Mouse (Mus musculus) kidney, embryonic 15.5 days (tissue): ENCODE measurements around the gene Wdfy1. TPM values are rescaled to one million over a fixed set of nuclear protein-coding genes. Genes with fewer than 3 reads are reported as not detected.
A peak's percentile ranks its signal among the peaks of the same experiment; 100 is the strongest.

Experiments
- ATAC-seq: fragments of 200-750 bp; cut with Nextera tagmentation; replicated peaks from 2 replicates; pipeline ENCODE4 v1.8.0; 2017; ENCODE audit warnings: moderate TSS enrichment; ENCODE audit not compliant: low FRiP score
- H3K27ac ChIP-seq: fragments of 300-500 bp; sonication (generic); 2 replicates; pipeline ENCODE4 v1.5.1; 2015; ENCODE audit warnings: mild to moderate bottlenecking, inconsistent platforms
- H3K27me3 ChIP-seq: fragments of 300-500 bp; sonication (generic); 2 replicates; pipeline ENCODE4 v1.6.1; 2015; ENCODE audit warnings: inconsistent platforms
- H3K36me3 ChIP-seq: fragments of 300-500 bp; sonication (generic); 2 replicates; pipeline ENCODE4 v1.6.1; 2015; ENCODE audit warnings: inconsistent platforms
- H3K4me1 ChIP-seq: fragments of 300-500 bp; sonication (generic); 2 replicates; pipeline ENCODE4 v1.6.1; 2015; ENCODE audit warnings: inconsistent platforms
- H3K4me2 ChIP-seq: fragments of 300-500 bp; sonication (generic); 2 replicates; pipeline ENCODE4 v1.6.1; 2015; ENCODE audit warnings: moderate library complexity, mild to moderate bottlenecking, inconsistent platforms
- H3K4me3 ChIP-seq: fragments of 300-500 bp; sonication (generic); replicated peaks from 2 replicates; pipeline ENCODE4 v1.5.1; 2015; ENCODE audit warnings: mild to moderate bottlenecking, inconsistent platforms
- H3K9ac ChIP-seq: fragments of 300-500 bp; sonication (generic); 2 replicates; pipeline ENCODE4 v1.6.1; 2015; ENCODE audit warnings: mild to moderate bottlenecking, inconsistent platforms
- H3K9me3 ChIP-seq: fragments of 300-500 bp; sonication (generic); replicated peaks from 2 replicates; pipeline ENCODE4 v1.6.1; 2016; ENCODE audit warnings: inconsistent platforms
- WGBS: fragments of 180-500 bp; shearing (Covaris S2); methylation state at CpG from one replicate; pipeline ENCODE4 v1.1.7; 2015; ENCODE audit warnings: mixed read lengths; 5-methylcytosine and 5-hydroxymethylcytosine counted together
- polyA plus RNA-seq: library from polyadenylated mRNA; unstranded; fragments of >200 nt; fragmentation: Nextera tagmentation; extraction: Ambion mirVana; gene quantifications from 2 replicates; pipeline ENCODE4 v1.2.1, GENCODE M21; 2015

The Wdfy1 gene
- polyA plus RNA-seq, 1 experiment from 2014 or later: 47.5 TPM

DNA sequence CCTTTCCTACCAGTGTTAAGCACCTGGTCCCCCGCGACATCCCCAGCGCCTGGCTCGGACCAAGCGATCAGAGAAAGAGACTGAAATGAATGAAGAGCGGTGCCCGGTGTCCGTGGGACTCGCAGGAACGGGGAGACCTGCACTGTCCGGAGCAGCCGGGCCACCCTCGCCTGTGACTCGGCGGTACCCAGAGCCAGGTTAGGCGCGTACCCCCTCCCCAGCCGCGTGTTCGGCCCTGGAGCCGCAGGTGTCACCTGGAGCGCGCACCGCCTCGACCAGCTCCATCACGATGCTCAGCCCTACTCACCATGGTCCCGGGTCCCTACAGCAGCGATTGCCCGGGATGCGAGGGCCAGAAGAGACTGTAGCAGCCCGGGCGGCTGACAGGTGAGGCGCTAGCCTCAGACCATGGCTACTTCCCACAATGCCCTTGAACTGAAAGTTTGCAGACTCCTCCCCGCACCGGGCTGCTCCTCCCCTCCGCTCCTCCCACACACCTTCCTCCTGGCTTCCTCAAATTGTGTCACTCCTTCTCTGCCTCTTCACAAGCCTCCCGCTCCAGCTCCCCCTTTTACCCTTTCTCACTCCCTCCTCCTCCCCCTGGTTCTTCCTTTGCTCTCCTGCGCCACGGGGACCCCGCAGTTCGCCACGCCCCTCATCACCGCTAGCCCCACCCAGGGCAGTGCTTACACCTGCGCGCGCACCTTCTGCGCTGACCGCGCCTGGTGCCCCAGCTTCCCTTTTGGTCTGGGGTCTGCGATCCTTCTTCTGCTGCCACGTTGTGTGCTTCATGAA lies 104.2 kb downstream of the Wdfy1 start, which contains the start of gene Ap1s3:
Gene Ap1s3, minus strand, starts transcription at position 430 of the 795 bp plus-strand sequence.
- H3K9ac ChIP-seq: peak within 1 kb of the TSS; percentile 59
- H3K4me3 ChIP-seq: peak within 1 kb of the TSS; percentile 67
- H3K36me3 ChIP-seq: no peaks in the 10 kb centered on the region
- H3K4me2 ChIP-seq: peak within 1 kb of the TSS; percentile 87
- under 1% methylated on average over 51 of the region's 51 CpGs for WGBS
- no peaks in the 10 kb centered on the region for H3K9me3 ChIP-seq
- peak within 1 kb of the TSS; percentile 81 for H3K27ac ChIP-seq
- ATAC-seq: peak; percentile 95
- peaks cover 30% of the 10 kb centered on the region for H3K4me1 ChIP-seq
- peaks cover 38% of the 10 kb centered on the region for H3K27me3 ChIP-seq

DNA sequence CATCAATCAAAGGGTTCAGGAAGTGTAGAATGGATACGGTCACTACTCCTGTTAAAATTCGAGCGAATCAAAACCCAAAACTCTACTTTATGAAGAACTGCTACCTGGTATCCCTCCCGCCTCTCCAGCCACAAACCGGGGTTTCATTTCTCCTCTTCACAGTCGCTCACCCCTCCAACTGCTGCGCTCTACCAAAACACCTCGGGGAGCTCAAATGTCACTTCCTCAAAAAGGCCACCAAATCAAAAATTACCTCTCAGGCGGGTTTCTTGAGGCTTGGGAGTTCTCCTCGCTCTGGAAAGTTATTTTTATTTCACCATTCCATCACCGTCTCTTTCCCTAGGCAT lies 104.8 kb downstream of the Wdfy1 start:
- no peak for ATAC-seq

DNA sequence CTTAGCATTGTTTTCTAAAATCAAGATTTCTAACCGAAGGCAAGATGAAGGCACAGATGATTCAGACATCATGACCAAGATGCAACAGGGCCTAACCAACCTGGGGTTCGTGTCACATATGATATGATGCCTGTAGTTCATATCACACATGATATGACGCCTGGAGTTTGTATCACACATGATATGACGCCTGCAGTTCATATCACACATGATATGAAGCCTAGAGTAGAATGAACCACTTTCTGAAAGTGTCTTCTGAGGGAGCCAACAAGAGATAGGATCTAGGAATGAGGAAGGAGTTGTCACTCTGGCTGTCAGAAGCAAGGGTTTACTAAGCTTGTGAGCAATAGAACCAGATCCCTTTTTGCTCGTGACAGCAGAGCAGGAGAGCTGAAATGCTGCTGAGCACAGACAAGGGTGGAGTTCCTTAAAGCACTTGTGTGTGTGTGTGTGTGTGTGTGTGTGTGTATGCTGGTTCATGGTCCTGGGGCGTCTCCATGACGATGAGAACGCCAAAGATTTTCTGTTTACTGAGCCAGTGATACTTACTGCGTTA lies 106.4 kb downstream of the Wdfy1 start:
- no peaks in the 10 kb centered on the region for H3K9me3 ChIP-seq

More for the DNA sequence above, 104.8 kb downstream of the Wdfy1 start:
- Histone ChIP-seq H3K27me3 (peaks cover 38% of the 10 kb centered on the region), H3K9ac (peak overlapping the region; percentile 59), H3K9me3 (no peaks in the 10 kb centered on the region), H3K4me2 (peak overlapping the region; percentile 87), H3K27ac (peak overlapping the region; percentile 81), H3K4me1 (peaks cover 30% of the 10 kb centered on the region), H3K4me3 (peak overlapping the region; percentile 67), H3K36me3 (no peaks in the 10 kb centered on the region)
- 1% methylated on average over 11 of the region's 11 CpGs for WGBS

DNA sequence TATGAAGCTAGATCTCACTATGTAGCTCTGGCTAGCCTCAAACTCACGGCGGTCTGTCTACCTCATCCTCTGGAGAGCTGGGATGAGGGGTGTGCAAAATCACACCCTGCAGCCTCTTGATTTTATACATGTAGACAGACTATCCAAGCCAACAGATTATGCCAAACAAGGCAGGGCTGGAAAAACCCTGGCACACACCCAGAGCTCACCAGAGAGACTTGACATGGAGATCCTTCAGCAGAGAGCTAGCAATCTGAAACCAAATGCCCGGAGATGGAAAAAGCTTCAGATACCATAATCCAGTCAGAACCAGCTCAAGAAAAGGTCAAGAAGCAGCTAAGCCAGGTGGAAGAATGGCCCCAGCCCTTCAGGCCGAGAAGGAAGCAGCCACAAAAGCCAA lies 111.0 kb downstream of the Wdfy1 start:
- Histone ChIP-seq H3K9ac (no peak overlapping the region), H3K4me2 (no peak overlapping the region), H3K4me1 (peaks cover 8% of the 10 kb centered on the region), H3K4me3 (no peak overlapping the region), H3K9me3 (no peaks in the 10 kb centered on the region), H3K27ac (no peak overlapping the region), H3K27me3 (no peaks in the 10 kb centered on the region), H3K36me3 (no peaks in the 10 kb centered on the region)
- ATAC-seq: no peak
- 79% methylated on average over 4 of the region's 4 CpGs for WGBS

More for the DNA sequence above, 106.4 kb downstream of the Wdfy1 start:
- WGBS: 77% methylated on average over 9 of the region's 9 CpGs
- Histone ChIP-seq H3K9ac (no peak overlapping the region), H3K4me1 (peaks cover 30% of the 10 kb centered on the region), H3K36me3 (no peaks in the 10 kb centered on the region), H3K27ac (no peak overlapping the region), H3K27me3 (peaks cover 38% of the 10 kb centered on the region), H3K4me3 (no peak overlapping the region), H3K4me2 (no peak overlapping the region)
- ATAC-seq: no peak

DNA sequence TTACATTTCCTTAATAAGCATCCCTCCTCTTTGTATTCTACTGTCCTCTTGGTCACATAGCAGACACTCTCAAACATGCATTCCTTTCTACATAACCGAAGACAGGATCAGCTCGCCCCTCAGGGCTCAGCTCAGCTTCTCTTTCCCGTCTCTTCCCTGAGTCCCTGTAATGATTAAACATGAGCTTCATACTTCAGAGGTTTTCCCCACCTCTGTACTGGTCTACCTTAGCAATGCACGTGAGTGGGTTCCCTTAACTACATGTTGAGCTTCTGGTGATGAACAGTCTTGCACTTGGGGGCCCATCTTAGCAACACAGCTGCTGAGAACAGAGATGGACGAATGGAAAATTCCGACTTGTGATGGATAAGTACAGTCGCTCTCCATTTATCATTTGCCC lies 116.3 kb downstream of the Wdfy1 start:
- ATAC-seq: peak; percentile 74; the same call in 1 of the 2 replicates
- H3K36me3 ChIP-seq: no peaks in the 10 kb centered on the region
- H3K4me2 ChIP-seq: no peak overlapping the region
- H3K9ac ChIP-seq: no peak overlapping the region
- no peaks in the 10 kb centered on the region for H3K9me3 ChIP-seq
- no peak overlapping the region for H3K4me3 ChIP-seq
- WGBS: 72% methylated on average over 7 of the region's 7 CpGs
- H3K27me3 ChIP-seq: no peaks in the 10 kb centered on the region
- no peaks in the 10 kb centered on the region for H3K4me1 ChIP-seq
- H3K27ac ChIP-seq: no peak overlapping the region

DNA sequence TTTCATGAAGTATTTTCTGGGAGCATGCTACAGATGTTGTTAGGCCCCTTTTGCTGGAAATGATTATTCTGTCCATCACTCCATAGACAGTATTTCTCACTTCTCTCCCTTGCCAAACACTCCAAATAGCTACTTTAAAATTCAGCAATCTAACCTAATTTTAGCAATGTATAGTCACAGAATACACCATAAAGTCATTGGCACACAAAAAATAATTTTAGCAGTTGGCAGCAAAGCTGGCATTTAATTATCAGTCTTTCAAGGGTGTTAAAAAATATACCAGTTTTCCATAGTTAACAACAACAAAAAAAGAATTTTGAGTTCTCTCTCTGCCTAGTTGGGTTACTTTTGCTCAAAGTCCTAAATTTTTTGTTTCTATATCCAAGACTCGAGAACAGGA lies 118.5 kb downstream of the Wdfy1 start:
- H3K9me3 ChIP-seq: no peaks in the 10 kb centered on the region
- no peaks in the 10 kb centered on the region for H3K36me3 ChIP-seq
- H3K4me3 ChIP-seq: no peak overlapping the region
- H3K27me3 ChIP-seq: no peaks in the 10 kb centered on the region
- 29% methylated on average over 1 of the region's 1 CpGs for WGBS
- H3K4me1 ChIP-seq: no peaks in the 10 kb centered on the region
- no peak overlapping the region for H3K9ac ChIP-seq
- no peak overlapping the region for H3K4me2 ChIP-seq
- ATAC-seq: no peak
- H3K27ac ChIP-seq: no peak overlapping the region

DNA sequence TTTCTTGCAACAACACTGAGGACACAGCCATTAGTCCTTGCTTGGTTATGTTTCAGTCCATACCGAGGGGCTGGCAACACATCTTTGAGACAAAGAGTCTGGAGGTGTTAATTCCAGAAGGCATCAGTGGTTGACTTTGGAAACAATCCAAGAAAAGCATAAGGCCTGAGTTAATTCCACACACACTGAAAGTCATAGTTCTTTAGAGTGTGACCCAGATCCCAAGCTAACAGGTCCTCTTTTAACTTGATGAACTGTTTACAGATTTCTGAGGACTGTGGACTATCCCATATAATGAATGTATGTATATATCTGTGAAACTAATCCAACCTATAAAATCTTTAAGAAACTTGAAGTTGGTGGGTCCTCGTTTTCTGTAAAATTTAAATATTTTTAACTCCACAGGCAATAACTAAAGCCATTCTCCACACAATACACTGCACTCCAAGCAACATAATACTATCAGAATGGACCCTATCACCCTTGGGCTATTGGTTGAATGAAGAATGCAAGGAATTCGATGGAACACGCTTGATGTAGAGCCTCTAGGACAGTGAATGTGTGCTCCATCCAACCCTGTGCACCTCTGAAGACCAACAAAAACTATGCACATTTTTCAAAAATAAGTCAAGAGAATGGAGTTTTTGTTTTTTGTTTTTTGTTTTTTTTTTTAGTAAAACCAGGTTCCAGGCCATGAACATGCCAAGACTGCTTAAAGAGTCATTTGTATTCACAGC lies 120.0 kb downstream of the Wdfy1 start:
- no peak overlapping the region for H3K4me2 ChIP-seq

DNA sequence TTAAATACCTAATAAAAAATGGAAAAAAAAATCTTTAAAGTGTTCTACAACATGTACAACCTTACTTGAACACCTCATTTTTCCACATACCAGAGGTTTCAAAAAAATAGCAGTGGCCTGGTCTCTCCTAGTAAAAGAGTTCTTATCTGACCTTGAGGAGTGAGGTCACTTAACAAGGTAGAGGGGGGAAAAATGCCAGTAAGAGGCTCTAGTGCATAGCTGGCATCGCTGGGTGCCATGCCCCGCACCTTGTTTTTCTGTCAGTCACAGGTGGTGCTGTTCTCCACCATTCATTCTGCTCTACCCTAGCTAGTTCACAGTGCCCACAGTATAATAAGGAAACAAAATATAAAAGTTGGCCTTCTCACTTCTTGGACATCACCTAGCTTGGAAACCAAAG lies 121.0 kb downstream of the Wdfy1 start:
- Histone ChIP-seq H3K36me3 (no peaks in the 10 kb centered on the region), H3K27ac (no peak overlapping the region), H3K9ac (no peak overlapping the region), H3K4me1 (no peaks in the 10 kb centered on the region), H3K4me2 (no peak overlapping the region), H3K9me3 (no peaks in the 10 kb centered on the region), H3K4me3 (no peak overlapping the region), H3K27me3 (no peaks in the 10 kb centered on the region)
- ATAC-seq: no peak
- WGBS: 96% methylated on average over 2 of the region's 2 CpGs

More for the DNA sequence above, 120.0 kb downstream of the Wdfy1 start:
- Histone ChIP-seq H3K27ac (no peak overlapping the region), H3K27me3 (no peaks in the 10 kb centered on the region), H3K4me1 (no peaks in the 10 kb centered on the region), H3K9me3 (no peaks in the 10 kb centered on the region), H3K36me3 (no peaks in the 10 kb centered on the region), H3K4me3 (no peak overlapping the region), H3K9ac (no peak overlapping the region)
- 53% methylated on average over 4 of the region's 4 CpGs for WGBS
- 0 out of 2 replicates have a peak, but pooled peaks have one; percentile 15 for ATAC-seq

Other genes with a start within 250 kb of the Wdfy1 start
- 1.1 and 1.3 TPM in 2 replicates for gene Ap1s3, start 104.2 kb downstream of the Wdfy1 start, polyA plus RNA-seq
- gene Mrpl44, start 125 bp downstream of the Wdfy1 start, polyA plus RNA-seq: 56.0 and 60.1 TPM in 2 replicates
- gene Serpine2, start 85.0 kb upstream of the Wdfy1 start, polyA plus RNA-seq: 139 and 181 TPM in 2 replicates